Mouse (Mus musculus): Measurements from ENCODE around the gene Pdzd7. TPM values are rescaled to one million over a fixed set of nuclear protein-coding genes. Genes with fewer than 3 reads are reported as not detected.
"Not testable (repeated sequence)": the region's sequence is repeated elsewhere in the genome, so short reads cannot be mapped to it uniquely, and the experiment has no call there.

The Pdzd7 gene
- polyA plus RNA-seq, 1 experiment from 2014 or later, result 0.34 TPM

- H3K27ac ChIP-seq, result no peak overlapping the region
- H3K4me3 ChIP-seq, result no peak overlapping the region
- peaks cover 48% of the 10 kb centered on the region for H3K27me3 ChIP-seq
- WGBS, result 58% methylated on average over 11 of the region's 11 CpGs
- no peak for ATAC-seq (ENCODE audit: borderline replicate concordance, extremely low read depth, low FRiP score, low TSS enrichment)
- no peak overlapping the region for H3K9ac ChIP-seq
- no peak overlapping the region for H3K4me2 ChIP-seq
- H3K9me3 ChIP-seq, result no peaks in the 10 kb centered on the region
- H3K4me1 ChIP-seq, result peaks cover 23% of the 10 kb centered on the region
- no peaks in the 10 kb centered on the region for H3K36me3 ChIP-seq
Measured at GRCm38 (mm10) chr19:45044389-45044927, 1.1 kb downstream of the Pdzd7 start.

- no peaks in the 10 kb centered on the region for H3K4me1 ChIP-seq
- peaks cover 42% of the 10 kb centered on the region for H3K27me3 ChIP-seq
- no peak overlapping the region for H3K4me3 ChIP-seq
- no peak overlapping the region for H3K9ac ChIP-seq
- ATAC-seq (ENCODE audit: borderline replicate concordance, extremely low read depth, low FRiP score, low TSS enrichment), result no peak
- no peaks in the 10 kb centered on the region for H3K9me3 ChIP-seq
- no peaks in the 10 kb centered on the region for H3K36me3 ChIP-seq
- 45% methylated on average over 13 of the region's 13 CpGs for WGBS
- H3K27ac ChIP-seq, result no peak overlapping the region
- no peak overlapping the region for H3K4me2 ChIP-seq
Measured at GRCm38 (mm10) chr19:45040214-45040613, 5.3 kb downstream of the Pdzd7 start.

GRCm38 (mm10) chr19:45038198-45038597 is 7.3 kb downstream of the Pdzd7 start:
- H3K4me3 ChIP-seq; H3K9ac ChIP-seq; ATAC-seq (ENCODE audit: borderline replicate concordance, extremely low read depth, low FRiP score, low TSS enrichment); H3K36me3 ChIP-seq; H3K9me3 ChIP-seq; H3K4me1 ChIP-seq; H3K4me2 ChIP-seq; H3K27ac ChIP-seq: not testable (repeated sequence)
- H3K27me3 ChIP-seq, result peaks cover 30% of the 10 kb centered on the region
- 81% methylated on average over 7 of the region's 7 CpGs for WGBS

- Histone ChIP-seq H3K27ac (no peak overlapping the region), H3K4me2 (no peak overlapping the region), H3K9me3 (no peaks in the 10 kb centered on the region), H3K9ac (no peak overlapping the region), H3K4me3 (no peak overlapping the region), H3K36me3 (no peaks in the 10 kb centered on the region), H3K27me3 (peaks cover 28% of the 10 kb centered on the region), H3K4me1 (peaks cover 10% of the 10 kb centered on the region)
- ATAC-seq (ENCODE audit: borderline replicate concordance, extremely low read depth, low FRiP score, low TSS enrichment), result no peak
- WGBS, result 29% methylated on average over 16 of the region's 16 CpGs
Measured at GRCm38 (mm10) chr19:45036867-45037266, 8.7 kb downstream of the Pdzd7 start.

GRCm38 (mm10) chr19:45032570-45033332 is 12.8 kb downstream of the Pdzd7 start:
- H3K4me1 ChIP-seq, result peaks cover 29% of the 10 kb centered on the region
- no peak overlapping the region; the same call in 1 of the 2 replicates for H3K27ac ChIP-seq
- H3K9ac ChIP-seq, result no peak overlapping the region
- no peaks in the 10 kb centered on the region for H3K9me3 ChIP-seq
- no peak overlapping the region for H3K4me2 ChIP-seq
- H3K36me3 ChIP-seq, result peaks cover 8% of the 10 kb centered on the region
- no peak overlapping the region for H3K4me3 ChIP-seq
- H3K27me3 ChIP-seq, result no peaks in the 10 kb centered on the region; the same call in 1 of the 2 replicates
- 52% methylated on average over 17 of the region's 17 CpGs for WGBS
- no peak for ATAC-seq (ENCODE audit: borderline replicate concordance, extremely low read depth, low FRiP score, low TSS enrichment)

GRCm38 (mm10) chr19:45031780-45032179 is 13.7 kb downstream of the Pdzd7 start:
- Histone ChIP-seq H3K27me3 (no peaks in the 10 kb centered on the region; the same call in 1 of the 2 replicates), H3K36me3 (peaks cover 17% of the 10 kb centered on the region), H3K27ac (no peak overlapping the region), H3K4me2 (no peak overlapping the region), H3K9ac (no peak overlapping the region), H3K9me3 (no peaks in the 10 kb centered on the region), H3K4me3 (no peak overlapping the region), H3K4me1 (peaks cover 29% of the 10 kb centered on the region)
- ATAC-seq (ENCODE audit: borderline replicate concordance, extremely low read depth, low FRiP score, low TSS enrichment), result peak; percentile 46
- 19% methylated on average over 4 of the region's 4 CpGs for WGBS

- H3K4me3 ChIP-seq, result peak overlapping the region; percentile 10; the same call in 1 of the 2 replicates
- peaks cover 29% of the 10 kb centered on the region for H3K4me1 ChIP-seq
- peaks cover 25% of the 10 kb centered on the region for H3K36me3 ChIP-seq
- no peaks in the 10 kb centered on the region for H3K9me3 ChIP-seq
- peak overlapping the region; percentile 52 for H3K4me2 ChIP-seq
- no peak overlapping the region for H3K9ac ChIP-seq
- ATAC-seq (ENCODE audit: borderline replicate concordance, extremely low read depth, low FRiP score, low TSS enrichment), result no peak
- no peaks in the 10 kb centered on the region for H3K27me3 ChIP-seq
- WGBS, result 35% methylated on average over 20 of the region's 20 CpGs
- no peak overlapping the region for H3K27ac ChIP-seq
Measured at GRCm38 (mm10) chr19:45030746-45031693, 14.5 kb downstream of the Pdzd7 start.

GRCm38 (mm10) chr19:45030111-45030510 is 15.4 kb downstream of the Pdzd7 start:
- ATAC-seq (ENCODE audit: borderline replicate concordance, extremely low read depth, low FRiP score, low TSS enrichment), result peak; percentile 4; the same call in 1 of the 2 replicates
- 32% methylated on average over 8 of the region's 8 CpGs for WGBS
- no peak overlapping the region for H3K4me3 ChIP-seq
- H3K27ac ChIP-seq, result no peak overlapping the region
- no peak overlapping the region for H3K4me2 ChIP-seq
- peaks cover 34% of the 10 kb centered on the region for H3K36me3 ChIP-seq
- peaks cover 29% of the 10 kb centered on the region for H3K4me1 ChIP-seq
- no peak overlapping the region for H3K9ac ChIP-seq
- no peaks in the 10 kb centered on the region for H3K9me3 ChIP-seq
- no peaks in the 10 kb centered on the region for H3K27me3 ChIP-seq

- H3K9ac ChIP-seq, result no peak overlapping the region
- H3K4me2 ChIP-seq, result no peak overlapping the region
- peaks cover 40% of the 10 kb centered on the region for H3K36me3 ChIP-seq
- ATAC-seq (ENCODE audit: borderline replicate concordance, extremely low read depth, low FRiP score, low TSS enrichment), result no peak
- WGBS, result 49% methylated on average over 9 of the region's 9 CpGs
- H3K9me3 ChIP-seq, result no peaks in the 10 kb centered on the region
- H3K4me1 ChIP-seq, result peaks cover 29% of the 10 kb centered on the region
- no peaks in the 10 kb centered on the region for H3K27me3 ChIP-seq
- no peak overlapping the region for H3K27ac ChIP-seq
- no peak overlapping the region for H3K4me3 ChIP-seq
Measured at GRCm38 (mm10) chr19:45029571-45029970, 15.9 kb downstream of the Pdzd7 start.

GRCm38 (mm10) chr19:45028746-45029145 is 16.8 kb downstream of the Pdzd7 start:
- no peak overlapping the region for H3K9ac ChIP-seq
- no peak overlapping the region for H3K27ac ChIP-seq
- H3K4me1 ChIP-seq, result peaks cover 34% of the 10 kb centered on the region
- H3K4me3 ChIP-seq, result no peak overlapping the region
- H3K36me3 ChIP-seq, result peaks cover 45% of the 10 kb centered on the region
- H3K27me3 ChIP-seq, result no peaks in the 10 kb centered on the region
- WGBS, result 50% methylated on average over 19 of the region's 19 CpGs
- ATAC-seq (ENCODE audit: borderline replicate concordance, extremely low read depth, low FRiP score, low TSS enrichment), result no peak
- H3K4me2 ChIP-seq, result no peak overlapping the region
- no peaks in the 10 kb centered on the region for H3K9me3 ChIP-seq

- Histone ChIP-seq H3K9ac (no peak overlapping the region), H3K4me2 (no peak overlapping the region), H3K9me3 (no peaks in the 10 kb centered on the region), H3K36me3 (peaks cover 52% of the 10 kb centered on the region), H3K4me1 (peaks cover 34% of the 10 kb centered on the region), H3K27ac (no peak overlapping the region), H3K27me3 (no peaks in the 10 kb centered on the region), H3K4me3 (no peak overlapping the region)
- 76% methylated on average over 6 of the region's 6 CpGs for WGBS
- ATAC-seq (ENCODE audit: borderline replicate concordance, extremely low read depth, low FRiP score, low TSS enrichment), result no peak
Measured at GRCm38 (mm10) chr19:45027848-45028247, 17.7 kb downstream of the Pdzd7 start.

Measured in lung, embryonic 15.5 days (tissue).